Mouse (Mus musculus) ES-E14 (cell line): ENCODE data around the gene Satb2. TPM values are rescaled to one million over a fixed set of nuclear protein-coding genes. Genes with fewer than 3 reads are reported as not detected.

Experiments used
- DNase-seq: peaks from one replicate; pipeline ENCODE4 v3.0.0-alpha.2; 2013; ENCODE audit warnings: low read depth, low spot score
- H3K27ac ChIP-seq: 2 replicates; pipeline ENCODE4 v1.5.1; 2012; ENCODE audit warnings: low read depth, mild to moderate bottlenecking, low read length, moderate library complexity, mixed read lengths; ENCODE audit not compliant: poor library complexity, insufficient read depth, severe bottlenecking
- H3K36me3 ChIP-seq: 2 replicates; pipeline ENCODE4 v1.6.1; 2012; ENCODE audit warnings: mild to moderate bottlenecking, low read length, moderate library complexity, mixed read lengths; ENCODE audit not compliant: control insufficient read depth, poor library complexity, insufficient read depth, severe bottlenecking
- H3K4me1 ChIP-seq, 2 experiments: fragments of 150-350 bp in 1 of 2; sonication (generic) in 1 of 2; 2 replicates each; pipeline ENCODE4 v1.6.1; 2012; ENCODE audit warnings: low read length in 2 of 2, mild to moderate bottlenecking in 1 of 2, mixed read lengths in 1 of 2; ENCODE audit not compliant: control insufficient read depth in 2 of 2, insufficient read depth in 2 of 2, poor library complexity in 1 of 2
- H3K4me3 ChIP-seq, 2 experiments: fragments of 150-350 bp in 1 of 2; sonication (generic) in 1 of 2; 2 replicates each; pipeline ENCODE4 v1.5.1; 2012; ENCODE audit warnings: low read length in 2 of 2, low read depth in 1 of 2, mild to moderate bottlenecking in 1 of 2, mixed read lengths in 1 of 2; ENCODE audit not compliant: insufficient read depth in 1 of 2, poor library complexity in 1 of 2, severe bottlenecking in 1 of 2
- H3K9ac ChIP-seq: 2 replicates; pipeline ENCODE4 v1.6.1; 2012; ENCODE audit warnings: low read depth, mild to moderate bottlenecking, low read length, mixed read lengths; ENCODE audit not compliant: poor library complexity, insufficient read depth, severe bottlenecking
- H3K9me3 ChIP-seq: fragments of 150-350 bp; sonication (generic); 2 replicates; pipeline ENCODE4 v1.6.1; 2012; ENCODE audit warnings: low read depth, mild to moderate bottlenecking, low read length; ENCODE audit not compliant: control insufficient read depth, insufficient read depth
- CHD2 ChIP-seq: IDR thresholded peaks from 2 replicates; pipeline ENCODE4 v1.6.1; 2014; ENCODE audit warnings: mild to moderate bottlenecking, low read depth, low read length, inconsistent platforms
- HCFC1 ChIP-seq: IDR thresholded peaks from 2 replicates; pipeline ENCODE4 v1.6.1; 2012; ENCODE audit warnings: low read length, inconsistent platforms, borderline replicate concordance; ENCODE audit not compliant: insufficient read depth
- MAFK ChIP-seq: IDR thresholded peaks from 2 replicates; pipeline ENCODE4 v1.6.1; 2014; ENCODE audit warnings: mild to moderate bottlenecking, low read depth, low read length, inconsistent platforms; ENCODE audit not compliant: insufficient read depth
- ZC3H11A ChIP-seq: IDR thresholded peaks from 2 replicates; pipeline ENCODE4 v1.6.1; 2012; ENCODE audit warnings: low read depth, mild to moderate bottlenecking, inconsistent platforms, low read length, borderline replicate concordance
- ZNF384 ChIP-seq: IDR thresholded peaks from 2 replicates; pipeline ENCODE4 v1.6.1; 2012; ENCODE audit warnings: low read depth, low read length, inconsistent platforms
- in situ Hi-C, 2 experiments: fragments of 600-800 bp; cut with MboI; formaldehyde crosslinking; loops; one replicate each; pipeline ENCODE4 v1.15.1; 2025; ENCODE audit warnings: low sequenced_read_pairs in 2 of 2, inconsistent platforms in 1 of 2; ENCODE audit not compliant: unreplicated experiment in 2 of 2
- total RNA-seq: library from RNA; depleted of rRNA; stranded (reverse); fragments of 300-350 nt; gene quantifications from 2 replicates; pipeline ENCODE4 v1.2.3, GENCODE M21; 2012

Satb2 gene
- total RNA-seq, 1 experiment: 2.8 TPM

- H3K4me1 ChIP-seq: no peaks in the 10 kb centered on the region; a peak in 1 of 4 replicates
- in situ Hi-C loops: no loop called here
- DNase-seq: peak; percentile 86
- peak; percentile 98 for TF ChIP-seq ZNF384
- TF ChIP-seq MAFK: no peak
- TF ChIP-seq CHD2: no peak
- TF ChIP-seq HCFC1: peak; percentile 44; the same call in 1 of the 2 replicates
- no peaks in the 10 kb centered on the region for H3K36me3 ChIP-seq
- H3K27ac ChIP-seq: no peak overlapping the region
- peak overlapping the region; percentile 63 for H3K9ac ChIP-seq
- peak overlapping the region; percentile 65 to 81 for H3K4me3 ChIP-seq
- H3K9me3 ChIP-seq: no peaks in the 10 kb centered on the region
These were observed 5.4 kb downstream of the Satb2 start for GRCm38 (mm10) chr1:56972950-56973592.

- DNase-seq: no peak
- Histone ChIP-seq H3K4me1 (no peaks in the 10 kb centered on the region; a peak in 1 of 4 replicates), H3K9ac (peak overlapping the region; percentile 63), H3K27ac (no peak overlapping the region), H3K36me3 (no peaks in the 10 kb centered on the region), H3K4me3 (peak overlapping the region; percentile 65 to 81), H3K9me3 (no peaks in the 10 kb centered on the region)
- in situ Hi-C loops: no loop called here
- TF ChIP-seq CHD2 (no peak), HCFC1 (0 out of 2 replicates have a peak, but pooled peaks have one; percentile 38)
These were observed 6.0 kb downstream of the Satb2 start for GRCm38 (mm10) chr1:56972251-56972949.

- no peaks in the 10 kb centered on the region for H3K9me3 ChIP-seq
- H3K4me3 ChIP-seq: peak overlapping the region; percentile 65 to 81
- no peak overlapping the region for H3K27ac ChIP-seq
- TF ChIP-seq ZC3H11A (no peak), HCFC1 (no peak), CHD2 (no peak), MAFK (no peak), ZNF384 (no peak)
- in situ Hi-C loops: no loop called here
- H3K9ac ChIP-seq: peak overlapping the region; percentile 56
- H3K36me3 ChIP-seq: no peaks in the 10 kb centered on the region
- DNase-seq: no peak
- no peaks in the 10 kb centered on the region; a peak in 1 of 4 replicates for H3K4me1 ChIP-seq
These were observed 6.6 kb downstream of the Satb2 start for GRCm38 (mm10) chr1:56971942-56972250.

- H3K4me1 ChIP-seq: no peaks in the 10 kb centered on the region; a peak in 1 of 4 replicates
- TF ChIP-seq HCFC1 (no peak), MAFK (no peak), ZC3H11A (no peak), CHD2 (no peak), ZNF384 (no peak)
These were observed 7.0 kb downstream of the Satb2 start for GRCm38 (mm10) chr1:56971441-56971861.

More at GRCm38 (mm10) chr1:56971441-56971861, 7.0 kb downstream of the Satb2 start:
- H3K9me3 ChIP-seq: no peaks in the 10 kb centered on the region
- H3K9ac ChIP-seq: peak overlapping the region; percentile 1; the same call in 1 of the 2 replicates
- in situ Hi-C loops: no loop called here
- DNase-seq: no peak
- H3K36me3 ChIP-seq: no peaks in the 10 kb centered on the region
- peak overlapping the region; percentile 59 to 65 for H3K4me3 ChIP-seq
- H3K27ac ChIP-seq: no peak overlapping the region
